Mouse (Mus musculus): ENCODE data around the gene Vasn. TPM values are rescaled to one million over a fixed set of nuclear protein-coding genes. Genes with fewer than 3 reads are reported as not detected.

Gene Vasn
- polyA plus RNA-seq, 1 experiment: 8.1 TPM

GRCm38 (mm10) chr16:4599616-4600015, 40.1 kb upstream of the Vasn start:
- peaks cover 8% of the 10 kb centered on the region for H3K4me1 ChIP-seq (replicated peaks; ENCODE audit: control insufficient read depth, insufficient read depth, low read length)
- no peak for DNase-seq

DNA sequence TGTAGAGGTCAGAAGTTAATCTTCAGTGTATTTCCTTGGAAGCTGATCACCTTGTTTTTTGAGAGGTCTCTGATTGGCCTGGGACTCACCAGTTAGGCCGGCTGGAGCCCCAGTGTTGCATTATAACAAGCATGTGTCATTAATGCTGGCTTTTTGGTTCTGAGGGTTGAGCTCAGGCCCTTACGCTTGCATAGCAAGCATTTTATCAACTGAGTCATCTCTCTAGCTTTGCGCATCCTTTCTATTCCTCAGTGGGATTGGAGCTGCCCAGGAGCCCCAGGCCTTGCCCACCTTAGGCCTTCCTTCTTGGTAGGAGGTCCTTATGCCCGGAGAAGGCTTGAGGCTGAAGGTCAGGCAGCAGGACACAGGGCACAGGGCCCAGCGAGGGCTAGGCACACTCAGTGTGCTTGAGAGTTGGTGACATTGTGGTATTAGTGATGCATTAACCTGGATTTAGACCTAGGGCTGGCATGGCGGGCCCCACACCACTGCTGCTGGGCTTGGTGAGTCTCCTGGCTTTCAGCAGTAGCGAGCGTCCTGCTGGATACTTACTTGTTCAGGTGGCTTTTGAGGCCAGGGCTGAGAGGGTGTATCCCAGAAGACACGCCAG, 38.9 kb upstream of the Vasn start:
- Histone ChIP-seq H3K36me3 (ENCODE audit: control insufficient read depth, insufficient read depth, low read length) (no peaks in the 10 kb centered on the region), H3K27ac (ENCODE audit: control insufficient read depth, insufficient read depth, low read length) (no peak overlapping the region), H3K27me3 (ENCODE audit: control insufficient read depth, insufficient read depth, low read length) (no peaks in the 10 kb centered on the region), H3K4me3 (ENCODE audit: control insufficient read depth, insufficient read depth, low read length) (no peak overlapping the region), H3K4me1 (replicated peaks; ENCODE audit: control insufficient read depth, insufficient read depth, low read length) (no peaks in the 10 kb centered on the region)
- no peak for DNase-seq
- 95% methylated on average over 9 of the region's 9 CpGs for WGBS
- no peak for TF ChIP-seq CTCF (IDR thresholded peaks at IDR 0.05; ENCODE audit: borderline replicate concordance, control insufficient read depth, extremely low read depth, insufficient read depth, low read length, poor library complexity)
- TF ChIP-seq POLR2A (IDR thresholded peaks at IDR 0.05; ENCODE audit: control insufficient read depth, extremely low read depth, insufficient read depth, low read length, poor library complexity): no peak

More at GRCm38 (mm10) chr16:4599616-4600015, 40.1 kb upstream of the Vasn start:
- Histone ChIP-seq H3K27ac (ENCODE audit: control insufficient read depth, insufficient read depth, low read length) (no peak overlapping the region), H3K4me3 (ENCODE audit: control insufficient read depth, insufficient read depth, low read length) (no peak overlapping the region), H3K27me3 (ENCODE audit: control insufficient read depth, insufficient read depth, low read length) (no peaks in the 10 kb centered on the region), H3K36me3 (ENCODE audit: control insufficient read depth, insufficient read depth, low read length) (no peaks in the 10 kb centered on the region)
- 85% methylated on average over 3 of the region's 3 CpGs for WGBS
- TF ChIP-seq CTCF (IDR thresholded peaks at IDR 0.05; ENCODE audit: borderline replicate concordance, control insufficient read depth, extremely low read depth, insufficient read depth, low read length, poor library complexity) (no peak), POLR2A (IDR thresholded peaks at IDR 0.05; ENCODE audit: control insufficient read depth, extremely low read depth, insufficient read depth, low read length, poor library complexity) (no peak)

DNA sequence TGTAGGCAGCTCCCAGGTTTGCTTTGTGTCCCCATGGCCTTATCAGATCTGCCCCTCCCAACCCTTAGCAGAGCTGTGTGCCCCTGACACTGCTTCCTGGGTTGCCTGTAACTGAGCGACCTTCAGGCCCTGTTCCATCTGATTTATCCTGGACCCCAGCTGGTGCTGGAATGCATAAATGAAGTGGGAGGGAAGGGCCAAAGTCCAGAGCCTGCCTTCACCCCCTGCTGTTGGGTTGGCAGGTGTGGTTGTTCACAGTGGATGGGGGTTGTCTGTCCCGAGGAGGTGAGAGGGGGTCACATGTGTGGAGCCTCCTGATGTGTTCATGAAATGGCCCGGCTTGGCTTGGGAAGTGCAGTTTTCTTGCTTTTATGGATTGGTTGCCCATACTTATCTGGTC, 37.6 kb upstream of the Vasn start:
- TF ChIP-seq CTCF (IDR thresholded peaks at IDR 0.05; ENCODE audit: borderline replicate concordance, control insufficient read depth, extremely low read depth, insufficient read depth, low read length, poor library complexity) (no peak), POLR2A (IDR thresholded peaks at IDR 0.05; ENCODE audit: control insufficient read depth, extremely low read depth, insufficient read depth, low read length, poor library complexity) (no peak)
- no peaks in the 10 kb centered on the region for H3K4me1 ChIP-seq (replicated peaks; ENCODE audit: control insufficient read depth, insufficient read depth, low read length)
- 82% methylated on average over 3 of the region's 3 CpGs for WGBS
- no peak overlapping the region for H3K4me3 ChIP-seq (ENCODE audit: control insufficient read depth, insufficient read depth, low read length)
- H3K36me3 ChIP-seq (ENCODE audit: control insufficient read depth, insufficient read depth, low read length): no peaks in the 10 kb centered on the region
- H3K27ac ChIP-seq (ENCODE audit: control insufficient read depth, insufficient read depth, low read length): no peak overlapping the region
- H3K27me3 ChIP-seq (ENCODE audit: control insufficient read depth, insufficient read depth, low read length): no peaks in the 10 kb centered on the region
- DNase-seq: no peak

DNA sequence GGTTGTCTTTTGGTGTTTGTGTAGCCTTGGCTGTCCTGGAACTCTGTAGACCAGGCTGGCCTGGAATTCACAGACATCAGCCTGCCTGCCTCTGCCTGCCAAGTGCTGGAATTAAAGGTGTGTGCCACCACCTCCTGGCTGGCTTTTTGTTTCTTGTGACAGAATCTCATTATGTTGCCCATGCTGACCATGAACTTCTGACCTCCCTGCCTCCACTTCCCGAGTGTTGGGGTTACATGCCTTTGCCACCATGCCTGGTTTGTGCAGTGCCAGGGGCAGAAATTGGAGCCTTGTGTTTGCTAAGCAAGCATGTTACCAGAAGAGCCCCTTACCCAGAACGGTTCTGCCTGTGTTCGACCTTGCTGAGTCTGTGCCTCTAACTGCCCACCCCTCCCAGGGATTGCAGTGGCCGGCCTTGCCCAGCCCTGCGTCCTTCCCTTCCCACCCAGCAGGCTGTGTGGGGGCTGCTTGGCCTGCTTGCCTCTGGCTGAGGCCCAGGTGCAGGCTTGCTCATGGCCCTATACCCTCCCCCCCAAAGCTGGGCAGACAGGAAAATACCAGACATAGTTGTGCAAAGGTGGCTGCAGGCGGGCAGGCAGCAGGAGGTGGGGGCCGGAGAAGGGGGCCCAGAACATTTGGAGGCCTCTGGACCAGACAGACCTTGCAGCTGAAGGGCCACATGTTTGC, 36.8 kb upstream of the Vasn start:
- TF ChIP-seq POLR2A (IDR thresholded peaks at IDR 0.05; ENCODE audit: control insufficient read depth, extremely low read depth, insufficient read depth, low read length, poor library complexity) (no peak), CTCF (IDR thresholded peaks at IDR 0.05; ENCODE audit: borderline replicate concordance, control insufficient read depth, extremely low read depth, insufficient read depth, low read length, poor library complexity) (no peak)
- Histone ChIP-seq H3K4me3 (ENCODE audit: control insufficient read depth, insufficient read depth, low read length) (no peak overlapping the region), H3K27ac (ENCODE audit: control insufficient read depth, insufficient read depth, low read length) (no peak overlapping the region), H3K27me3 (ENCODE audit: control insufficient read depth, insufficient read depth, low read length) (no peaks in the 10 kb centered on the region), H3K36me3 (ENCODE audit: control insufficient read depth, insufficient read depth, low read length) (no peaks in the 10 kb centered on the region), H3K4me1 (replicated peaks; ENCODE audit: control insufficient read depth, insufficient read depth, low read length) (no peaks in the 10 kb centered on the region)
- 91% methylated on average over 7 of the region's 7 CpGs for WGBS
- no peak for DNase-seq

DNA sequence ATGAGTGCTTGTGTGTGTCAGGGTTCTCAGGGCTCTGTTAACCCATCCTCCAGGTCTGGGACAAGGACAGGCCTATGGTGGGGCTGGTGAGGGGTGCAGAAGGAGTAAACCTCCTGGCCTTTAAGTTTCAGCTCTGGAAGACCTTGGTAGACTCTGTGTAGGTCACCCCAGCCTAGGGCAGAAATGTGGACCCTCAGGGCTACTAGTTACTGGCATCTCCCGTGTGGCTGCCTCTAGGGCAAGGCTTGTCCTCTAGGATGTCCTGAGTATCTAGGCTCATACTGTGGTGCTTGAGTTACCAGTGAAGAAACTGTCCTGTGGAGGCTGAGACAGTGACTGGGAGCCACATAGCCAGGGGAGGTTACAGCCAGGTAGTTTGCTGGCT, 36.3 kb upstream of the Vasn start:
- TF ChIP-seq POLR2A (IDR thresholded peaks at IDR 0.05; ENCODE audit: control insufficient read depth, extremely low read depth, insufficient read depth, low read length, poor library complexity) (no peak), CTCF (IDR thresholded peaks at IDR 0.05; ENCODE audit: borderline replicate concordance, control insufficient read depth, extremely low read depth, insufficient read depth, low read length, poor library complexity) (no peak)
- Histone ChIP-seq H3K27ac (ENCODE audit: control insufficient read depth, insufficient read depth, low read length) (no peak overlapping the region), H3K36me3 (ENCODE audit: control insufficient read depth, insufficient read depth, low read length) (no peaks in the 10 kb centered on the region), H3K4me1 (replicated peaks; ENCODE audit: control insufficient read depth, insufficient read depth, low read length) (no peaks in the 10 kb centered on the region), H3K27me3 (ENCODE audit: control insufficient read depth, insufficient read depth, low read length) (no peaks in the 10 kb centered on the region), H3K4me3 (ENCODE audit: control insufficient read depth, insufficient read depth, low read length) (no peak overlapping the region)
- DNase-seq: no peak
- WGBS: 96% methylated on average over 1 of the region's 1 CpGs

DNA sequence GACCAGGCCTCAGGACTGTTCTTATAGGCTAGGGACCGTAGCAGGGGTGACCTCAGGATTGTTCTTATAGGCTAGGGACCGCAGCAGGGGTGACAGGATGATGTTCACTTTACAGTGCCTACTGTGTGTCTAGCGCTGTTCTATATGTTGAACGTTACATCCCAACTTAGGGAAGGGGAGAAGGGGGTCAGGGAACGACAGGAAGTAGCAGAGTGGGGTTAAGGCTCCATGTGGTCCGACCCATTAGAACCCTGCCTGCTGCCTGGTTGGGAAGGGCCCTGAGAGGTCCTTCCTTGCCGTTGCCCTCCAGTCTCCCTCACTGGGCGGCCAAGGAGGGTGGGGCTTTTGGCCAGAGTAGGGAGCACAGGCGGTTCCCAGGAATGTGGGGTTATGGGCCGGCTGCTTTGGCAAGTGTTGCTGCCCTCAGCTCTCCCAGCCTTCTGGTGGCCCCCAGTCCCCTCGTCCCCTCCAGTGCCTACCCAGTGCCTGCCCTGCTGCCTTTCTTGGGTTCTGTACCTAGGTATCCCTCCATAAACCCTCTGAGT, 35.4 kb upstream of the Vasn start:
- TF ChIP-seq CTCF (IDR thresholded peaks at IDR 0.05; ENCODE audit: borderline replicate concordance, control insufficient read depth, extremely low read depth, insufficient read depth, low read length, poor library complexity): no peak
- TF ChIP-seq POLR2A (IDR thresholded peaks at IDR 0.05; ENCODE audit: control insufficient read depth, extremely low read depth, insufficient read depth, low read length, poor library complexity): no peak
- no peaks in the 10 kb centered on the region for H3K27me3 ChIP-seq (ENCODE audit: control insufficient read depth, insufficient read depth, low read length)
- DNase-seq: no peak
- H3K4me3 ChIP-seq (ENCODE audit: control insufficient read depth, insufficient read depth, low read length): no peak overlapping the region
- no peaks in the 10 kb centered on the region for H3K4me1 ChIP-seq (replicated peaks; ENCODE audit: control insufficient read depth, insufficient read depth, low read length)
- no peaks in the 10 kb centered on the region for H3K36me3 ChIP-seq (ENCODE audit: control insufficient read depth, insufficient read depth, low read length)
- WGBS: 93% methylated on average over 11 of the region's 11 CpGs
- no peak overlapping the region for H3K27ac ChIP-seq (ENCODE audit: control insufficient read depth, insufficient read depth, low read length)
